8 mouse cellular contexts compared by ENCODE assay signal in the genomic region with DNA sequence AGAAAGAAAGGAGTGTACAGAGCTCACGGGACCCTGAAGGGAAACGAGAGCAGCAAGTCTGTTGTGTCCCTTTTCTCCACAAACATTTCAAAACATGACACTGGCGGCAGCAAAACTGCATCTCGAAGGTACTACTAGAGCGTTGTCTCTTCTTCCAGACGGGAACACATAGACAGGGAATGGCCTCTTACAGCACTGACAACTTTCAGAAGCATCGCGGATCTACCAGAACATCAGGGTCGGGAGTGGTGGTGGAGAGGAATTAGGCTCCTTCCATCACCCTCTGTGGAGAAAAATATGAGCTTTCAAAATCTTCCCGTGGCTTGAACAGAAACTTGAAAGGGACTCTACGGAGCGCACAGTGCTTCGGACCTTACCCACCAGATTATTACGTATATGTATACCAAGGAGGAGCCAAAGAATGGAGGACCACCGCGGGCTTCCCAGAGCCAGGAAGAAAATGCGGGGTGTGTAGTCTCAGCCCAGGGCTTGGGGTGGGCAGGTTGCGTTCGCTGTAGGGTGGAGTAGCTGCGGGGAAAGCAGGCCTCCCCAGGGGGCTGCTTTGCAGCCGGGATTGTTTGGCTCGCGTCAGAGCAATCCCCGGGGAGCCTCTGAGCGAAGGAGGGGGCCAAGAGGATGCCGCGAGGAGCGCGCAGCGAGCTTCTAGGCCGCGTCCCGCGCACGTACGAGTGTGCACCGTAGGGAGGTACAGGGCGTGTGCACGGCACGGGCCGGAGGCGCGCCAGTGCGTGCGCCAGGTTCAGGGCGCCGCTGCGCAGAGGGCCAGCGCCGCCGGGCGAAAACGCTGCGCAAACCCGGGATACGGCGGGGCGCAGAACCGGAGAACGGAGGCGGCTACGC. TPM values are rescaled to one million over a fixed set of nuclear protein-coding genes. Genes with fewer than 3 reads are reported as not detected.
DNase-seq lines count a peak whose midpoint lies in the region; ATAC-seq and TF ChIP-seq lines count a peak whose summit lies in the region.

A gene (plus strand): TSS at position 799 of the 861 bp plus-strand sequence.

- no peak for TF ChIP-seq POLR2A in bone marrow macrophage, adult 2 months (IDR thresholded peaks at IDR 0.05; ENCODE audit: borderline replicate concordance, low read depth, low read length)

- no peaks in the 10 kb centered on the region for H3K36me3 ChIP-seq in E14TG2a.4 (ENCODE audit: insufficient read depth, low read length)
- H3K36me3 ChIP-seq in forebrain, embryonic 15.5 days, result no peaks in the 10 kb centered on the region
- no peaks in the 10 kb centered on the region for H3K36me3 ChIP-seq in lung, embryonic 14.5 days (ENCODE audit: insufficient read depth)

- no peaks in the 10 kb centered on the region for H3K9me3 ChIP-seq in E14TG2a.4 (ENCODE audit: low read length)
- H3K9me3 ChIP-seq in forebrain, embryonic 15.5 days, result no peaks in the 10 kb centered on the region
- H3K9me3 ChIP-seq in lung, embryonic 14.5 days (ENCODE audit: low read depth, low read length), result no peaks in the 10 kb centered on the region

- TF ChIP-seq CTCF in E14TG2a.4 (conservative IDR thresholded peaks at IDR 0.05; ENCODE audit: low read length), result no peak
- no peak for TF ChIP-seq CTCF in bone marrow macrophage, adult 2 months (IDR thresholded peaks at IDR 0.05; ENCODE audit: low read depth, low read length)
- TF ChIP-seq CTCF in lung, embryonic 14.5 days (IDR thresholded peaks at IDR 0.05; ENCODE audit: low read depth), result no peak

- peaks cover 25% of the 10 kb centered on the region for H3K27me3 ChIP-seq in E14TG2a.4 (ENCODE audit: insufficient read depth, low read length)
- no peaks in the 10 kb centered on the region for H3K27me3 ChIP-seq in forebrain, embryonic 15.5 days
- H3K27me3 ChIP-seq in lung, embryonic 14.5 days (ENCODE audit: insufficient read depth, low read length), result 0 out of 2 replicates have a peak, but pooled peaks cover 5% of the 10 kb centered on the region

- ATAC-seq in forebrain, embryonic 15.5 days (replicated peaks), result peak; percentile 94
- peak; percentile 89 for ATAC-seq in lung, embryonic 14.5 days (ENCODE audit: insufficient read depth)

- WGBS in forebrain, embryonic 15.5 days, result under 1% methylated on average over 62 of the region's 62 CpGs
- WGBS in lung, embryonic 14.5 days, result under 1% methylated on average over 62 of the region's 62 CpGs

- peak within 1 kb of the TSS; percentile 63 for H3K4me2 ChIP-seq in forebrain, embryonic 15.5 days (replicated peaks)
- H3K4me2 ChIP-seq in lung, embryonic 14.5 days, result peak within 1 kb of the TSS; percentile 87

- intact Hi-C loops in heart, postnatal 14 days (cut with DNase I), result loop anchor here (5.0 kb wide), 2 partner anchors 131 to 266 kb away; no protein-coding TSS in a partner anchor

- DNase-seq in heart, postnatal 14 days, result peak in 1 of 2 experiments; percentile 80
- peak; percentile 56 for DNase-seq in layer of hippocampus, adult 9-10 months (ENCODE audit: low spot score)
- DNase-seq in lung, embryonic 14.5 days, result peak; percentile 88
- DNase-seq in ovary, postnatal 36 days (ENCODE audit: low spot score), result peak; percentile 6
- DNase-seq in thymus, postnatal 25 days, result peak; percentile 85

- H3K4me1 ChIP-seq in E14TG2a.4 (replicated peaks; ENCODE audit: low read depth, low read length), result peaks cover 71% of the 10 kb centered on the region
- H3K4me1 ChIP-seq in bone marrow macrophage, adult 2 months (ENCODE audit: control insufficient read depth, insufficient read depth, low read length), result peaks cover 12% of the 10 kb centered on the region
- H3K4me1 ChIP-seq in forebrain, embryonic 15.5 days, result peaks cover 34% of the 10 kb centered on the region
- H3K4me1 ChIP-seq in lung, embryonic 14.5 days (ENCODE audit: insufficient read depth), result peaks cover 8% of the 10 kb centered on the region

- H3K27ac ChIP-seq in bone marrow macrophage, adult 2 months (ENCODE audit: insufficient read depth, low read depth, low read length), result peak within 1 kb of the TSS; percentile 59
- peak within 1 kb of the TSS; percentile 99 for H3K27ac ChIP-seq in forebrain, embryonic 15.5 days (replicated peaks)
- peak within 1 kb of the TSS; percentile 93 for H3K27ac ChIP-seq in lung, embryonic 14.5 days (ENCODE audit: low read depth)

- H3K9ac ChIP-seq in forebrain, embryonic 15.5 days (replicated peaks), result peak within 1 kb of the TSS; percentile 85
- peak within 1 kb of the TSS; percentile 95 for H3K9ac ChIP-seq in lung, embryonic 14.5 days

- H3K4me3 ChIP-seq in E14TG2a.4 (replicated peaks; ENCODE audit: low read length), result peak within 1 kb of the TSS; percentile 89
- H3K4me3 ChIP-seq in bone marrow macrophage, adult 2 months (ENCODE audit: insufficient read depth, low read length), result peak within 1 kb of the TSS; percentile 94
- H3K4me3 ChIP-seq in forebrain, embryonic 15.5 days, result peak within 1 kb of the TSS; percentile 93
- H3K4me3 ChIP-seq in lung, embryonic 14.5 days (ENCODE audit: low read depth, low read length), result peak within 1 kb of the TSS; percentile 87

RNA-seq across cellular contexts. Expression of the gene that starts here (rescaled TPM):
- polyA plus RNA-seq in bone marrow macrophage, adult 2 months (2012; ENCODE audit: insufficient read depth, insufficient read length, missing spikeins), result 16.4 and 16.9 TPM in 2 replicates
- polyA plus RNA-seq in forebrain, embryonic 15.5 days (2015; fragmentation: Nextera tagmentation; extraction: Ambion mirVana), result 29.2 and 31.0 TPM in 2 replicates
- total RNA-seq in heart, postnatal 14 days (2021), result 10 to 100 TPM; 36.2 to 36.5 TPM
- polyA plus RNA-seq in lung, embryonic 14.5 days (2014; fragmentation: Nextera tagmentation; extraction: Ambion mirVana), result 10.9 and 11.6 TPM in 2 replicates
